Mouse (Mus musculus): ENCODE results near the gene Cfap73. TPM values are rescaled to one million over a fixed set of nuclear protein-coding genes. Genes with fewer than 3 reads are reported as not detected.
A peak's percentile ranks its signal among the peaks of the same experiment; 100 is the strongest.

Gene Cfap73
- total RNA-seq (2021), result not detected
- long read RNA-seq, experiment 1, result 0 reads
- long read RNA-seq, experiment 2, result 0 reads

DNA sequence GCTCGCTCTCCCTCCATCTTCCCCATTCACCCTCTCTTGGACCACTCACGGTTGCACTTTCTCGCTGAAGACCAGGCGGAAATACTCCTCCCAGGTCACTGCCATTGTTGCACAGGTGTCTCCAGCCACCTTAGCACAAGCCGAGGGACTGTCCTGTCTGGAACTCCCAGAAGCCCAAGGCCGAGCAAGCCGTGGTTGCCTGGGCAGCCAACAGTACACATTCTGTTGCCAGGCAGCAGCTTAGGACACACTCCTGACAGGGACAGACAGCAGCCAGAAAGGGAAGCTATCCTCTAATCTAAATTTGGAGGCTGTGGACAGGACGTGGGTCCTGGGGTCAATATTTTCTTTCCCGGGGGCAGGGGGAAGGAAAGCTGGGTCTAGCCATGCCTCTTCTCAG lies at the start of gene Cfap73:
Gene Cfap73 (minus strand): TSS at position 105 of the 400 bp plus-strand sequence.
- DNase-seq (ENCODE audit: low spot score in 2 of 2), result no peak

DNA sequence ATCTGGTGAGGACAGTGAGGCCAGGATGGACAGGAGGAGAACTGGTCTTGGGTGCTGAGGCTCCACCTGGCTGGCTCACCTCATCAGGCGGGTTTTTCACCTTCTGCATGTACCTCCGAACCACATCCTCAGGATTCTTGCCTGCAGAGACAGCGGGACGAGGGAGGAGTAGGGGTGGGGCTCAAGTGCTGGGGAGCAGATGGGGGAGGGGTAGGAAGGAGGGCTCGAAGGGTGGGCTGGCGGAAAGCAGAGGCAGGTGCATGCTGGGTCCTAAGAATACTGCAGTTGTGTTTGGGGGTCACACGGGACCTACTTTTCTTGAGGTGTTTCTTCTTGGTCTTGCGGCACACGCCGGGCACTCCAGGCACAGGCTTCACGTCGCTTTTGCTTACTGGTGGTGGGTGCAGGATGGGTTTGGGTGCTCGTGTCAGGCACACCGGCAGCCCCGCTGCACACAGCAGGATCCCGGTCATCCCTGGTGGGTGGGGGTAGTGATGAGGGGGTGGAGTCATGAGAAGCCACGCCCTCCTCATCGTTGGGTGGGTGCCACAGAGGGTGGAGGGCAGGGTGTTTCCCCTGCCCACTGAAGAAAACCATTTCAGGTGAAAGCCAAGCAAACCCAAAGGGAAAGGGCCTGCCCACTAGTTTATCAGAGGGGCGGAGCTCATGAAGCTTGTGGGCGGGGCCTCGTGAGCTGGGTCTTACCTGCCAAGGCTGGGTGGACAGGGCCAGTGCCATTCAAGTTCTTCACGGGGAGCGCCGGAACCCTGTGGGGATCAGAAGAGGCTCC lies 49.1 kb upstream of the Cfap73 start:
- DNase-seq (ENCODE audit: low spot score in 2 of 2), result no peak

- no peak for DNase-seq (ENCODE audit: low spot score in 2 of 2)
Measured at GRCm38 (mm10) chr5:120680918-120681317, 46.9 kb upstream of the Cfap73 start.

GRCm38 (mm10) chr5:120679676-120680555 lies 45.9 kb upstream of the Cfap73 start:
- peak; percentile 57 to 85 for DNase-seq (ENCODE audit: low spot score in 2 of 2)

- no peak for DNase-seq (ENCODE audit: low spot score in 2 of 2)
Measured at GRCm38 (mm10) chr5:120677516-120677915, 43.5 kb upstream of the Cfap73 start.

- peak in 1 of 2 experiments; percentile 55 for DNase-seq (ENCODE audit: low spot score in 2 of 2)
Measured at GRCm38 (mm10) chr5:120674229-120675145, 40.5 kb upstream of the Cfap73 start.

- peak in 1 of 2 experiments; percentile 61 for DNase-seq (ENCODE audit: low spot score in 2 of 2)
Measured at GRCm38 (mm10) chr5:120673626-120674025, 39.6 kb upstream of the Cfap73 start.

- no peak for DNase-seq (ENCODE audit: low spot score in 2 of 2)
Measured at GRCm38 (mm10) chr5:120671865-120672264, 37.8 kb upstream of the Cfap73 start.

DNA sequence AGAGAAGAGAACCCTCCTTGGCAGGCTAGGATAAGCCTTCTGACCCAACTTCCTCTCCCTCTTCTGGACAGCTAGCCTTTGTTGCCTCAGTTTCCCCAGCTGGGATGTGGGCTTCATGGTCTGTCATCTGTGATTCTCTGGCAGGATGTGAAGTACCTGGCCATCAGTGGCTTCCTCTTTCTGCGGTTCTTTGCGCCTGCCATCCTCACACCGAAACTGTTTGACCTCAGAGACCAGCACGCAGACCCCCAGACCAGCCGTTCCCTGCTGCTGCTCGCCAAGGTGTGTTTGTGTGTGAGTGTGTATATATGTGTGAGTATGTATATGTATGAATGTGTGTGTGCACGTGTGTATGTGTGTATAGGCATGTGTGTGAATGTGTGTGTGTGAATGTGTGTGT lies 36.1 kb upstream of the Cfap73 start:
- no peak for DNase-seq (ENCODE audit: low spot score in 2 of 2)

DNA sequence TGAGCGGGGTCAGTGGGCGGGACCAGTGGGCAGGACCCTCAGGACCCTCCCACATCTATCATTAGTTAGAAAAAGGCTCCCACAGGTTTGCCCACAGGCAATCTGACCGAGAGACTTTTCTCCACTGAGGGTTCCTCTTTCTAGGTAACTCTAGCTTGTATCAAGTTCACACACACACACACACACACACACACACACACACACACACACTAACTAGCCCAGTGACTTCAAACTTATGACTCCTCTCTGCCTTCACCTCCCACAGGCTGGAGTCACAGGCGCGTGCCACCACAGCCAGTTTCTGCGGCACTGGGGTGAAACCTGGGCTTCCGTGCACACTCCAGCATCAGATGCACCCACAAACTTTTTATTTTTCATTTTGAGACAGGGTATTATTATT lies 34.7 kb upstream of the Cfap73 start:
- DNase-seq (ENCODE audit: low spot score in 2 of 2), result no peak

DNA sequence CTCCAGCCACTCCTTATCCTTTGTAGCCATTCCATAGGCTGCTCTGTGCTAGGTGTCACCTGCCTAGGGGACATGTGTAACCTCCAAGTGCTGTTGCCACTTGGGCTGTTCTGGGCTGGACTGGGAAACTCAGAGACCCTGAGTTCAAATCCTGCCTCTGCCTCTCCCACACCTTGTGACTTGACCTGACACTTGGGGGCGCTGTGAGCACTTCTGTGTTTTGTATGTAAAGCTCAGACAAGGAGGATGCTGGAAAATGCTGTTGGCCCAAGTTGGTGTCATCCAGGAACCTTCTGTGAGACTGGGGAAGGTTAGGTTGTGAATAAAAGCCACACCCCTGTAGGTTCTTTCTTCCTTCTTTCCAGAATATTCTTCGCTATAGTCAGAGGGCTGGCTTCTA lies 30.9 kb upstream of the Cfap73 start:
- no peak for DNase-seq (ENCODE audit: low spot score in 2 of 2)

- DNase-seq (ENCODE audit: low spot score in 2 of 2), result no peak
Measured at GRCm38 (mm10) chr5:120660816-120661215, 26.8 kb upstream of the Cfap73 start.

GRCm38 (mm10) chr5:120656281-120656751 lies 22.3 kb upstream of the Cfap73 start:
- no peak for DNase-seq (ENCODE audit: low spot score in 2 of 2)

- no peak for DNase-seq (ENCODE audit: low spot score in 2 of 2)
Measured at GRCm38 (mm10) chr5:120653873-120654272, 19.8 kb upstream of the Cfap73 start.

GRCm38 (mm10) chr5:120652915-120653701 lies 19.1 kb upstream of the Cfap73 start:
- no peak for DNase-seq (ENCODE audit: low spot score in 2 of 2)

- no peak for DNase-seq (ENCODE audit: low spot score in 2 of 2)
Measured at GRCm38 (mm10) chr5:120651230-120651629, 17.2 kb upstream of the Cfap73 start.

GRCm38 (mm10) chr5:120649938-120650337 lies 15.9 kb upstream of the Cfap73 start:
- DNase-seq (ENCODE audit: low spot score in 2 of 2), result no peak

DNA sequence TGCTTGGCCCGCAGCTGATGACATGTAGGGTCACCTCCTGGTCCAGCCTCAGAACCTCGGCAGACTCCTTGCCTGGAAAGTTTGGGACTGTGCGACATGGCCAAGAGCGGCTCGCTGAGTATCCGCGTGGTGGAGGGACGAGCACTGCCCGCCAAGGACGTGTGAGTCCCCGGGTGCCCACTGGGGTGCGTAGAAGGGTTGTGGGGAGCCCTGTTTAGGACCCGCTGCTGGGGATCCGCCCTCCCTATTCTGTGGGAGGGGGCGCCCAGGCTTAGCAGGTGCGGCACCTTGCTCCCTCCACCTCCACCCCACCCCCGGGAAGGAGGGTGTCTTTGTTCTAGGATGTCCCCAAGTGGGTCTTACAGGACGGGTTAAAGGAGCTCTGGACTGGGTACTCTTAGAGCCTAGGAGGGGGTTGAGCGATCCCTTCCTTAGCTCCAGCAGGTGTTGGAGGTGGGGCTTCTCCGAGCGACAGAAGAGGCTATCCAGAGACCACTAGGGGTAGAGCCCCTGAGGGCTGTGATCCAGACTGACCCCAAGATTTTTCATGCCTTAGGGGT lies 15.4 kb upstream of the Cfap73 start:
- DNase-seq (ENCODE audit: low spot score in 2 of 2), result no peak

- DNase-seq (ENCODE audit: low spot score in 2 of 2), result no peak
Measured at GRCm38 (mm10) chr5:120648569-120649373, 14.7 kb upstream of the Cfap73 start, which contains the start of gene Rasal1. Gene Rasal1, plus strand, starts transcription at chr5:120648812.

Data from gastrocnemius, postnatal 4 days (tissue).